Mouse (Mus musculus): Measurements from ENCODE around the gene Rpia. TPM values are rescaled to one million over a fixed set of nuclear protein-coding genes. Genes with fewer than 3 reads are reported as not detected.

The Rpia gene
- polyA plus RNA-seq (2015; fragmentation: Nextera tagmentation; extraction: Ambion mirVana) = 2.4 and 2.6 TPM in 2 replicates

- peak within 1 kb of the TSS; percentile 54 for H3K4me3 ChIP-seq (ENCODE audit: low read depth, low read length)
- H3K9ac ChIP-seq (ENCODE audit: low read length) = peak within 1 kb of the TSS; percentile 62
- DNase-seq (ENCODE audit: low spot score) = peak; percentile 99
- no peaks in the 10 kb centered on the region for H3K9me3 ChIP-seq (ENCODE audit: control insufficient read depth, low read length)
- no peaks in the 10 kb centered on the region for H3K36me3 ChIP-seq (ENCODE audit: control insufficient read depth, insufficient read depth, low read length)
- H3K27me3 ChIP-seq (ENCODE audit: control insufficient read depth, insufficient read depth, low read length) = no peaks in the 10 kb centered on the region
- peak; percentile 58; the same call in 1 of the 2 replicates for TF ChIP-seq CTCF (IDR thresholded peaks at IDR 0.05; ENCODE audit: low read depth)
- TF ChIP-seq EP300 (optimal IDR thresholded peaks at IDR 0.05) = no peak
- H3K27ac ChIP-seq (replicated peaks) = peak within 1 kb of the TSS; percentile 81
- peak within 1 kb of the TSS; percentile 79 for H3K4me2 ChIP-seq (replicated peaks; ENCODE audit: low read depth)
- WGBS = under 1% methylated on average over 62 of the region's 62 CpGs
- H3K4me1 ChIP-seq (replicated peaks; ENCODE audit: control insufficient read depth, insufficient read depth) = no peaks in the 10 kb centered on the region; the same call in 1 of the 2 replicates
- peak; percentile 97 for ATAC-seq (ENCODE audit: low FRiP score, low TSS enrichment)
Observed at GRCm38 (mm10) chr6:70791824-70792535, at the start of gene Rpia. TSS of gene Rpia (minus strand) at chr6:70792232.

GRCm38 (mm10) chr6:70840281-70840680 is 48.2 kb upstream of the Rpia start:
- DNase-seq (ENCODE audit: low spot score) (no peak), ATAC-seq (ENCODE audit: low FRiP score, low TSS enrichment) (no peak)
- Histone ChIP-seq H3K9ac (ENCODE audit: low read length) (no peak overlapping the region), H3K36me3 (ENCODE audit: control insufficient read depth, insufficient read depth, low read length) (no peaks in the 10 kb centered on the region), H3K4me2 (replicated peaks; ENCODE audit: low read depth) (no peak overlapping the region), H3K9me3 (ENCODE audit: control insufficient read depth, low read length) (no peaks in the 10 kb centered on the region), H3K27ac (replicated peaks) (no peak overlapping the region), H3K4me3 (ENCODE audit: low read depth, low read length) (no peak overlapping the region), H3K4me1 (replicated peaks; ENCODE audit: control insufficient read depth, insufficient read depth) (no peaks in the 10 kb centered on the region), H3K27me3 (ENCODE audit: control insufficient read depth, insufficient read depth, low read length) (no peaks in the 10 kb centered on the region)
- no peak for TF ChIP-seq CTCF (IDR thresholded peaks at IDR 0.05; ENCODE audit: low read depth)
- no peak for TF ChIP-seq EP300 (optimal IDR thresholded peaks at IDR 0.05)
- 43% methylated on average over 5 of the region's 5 CpGs for WGBS

GRCm38 (mm10) chr6:70838532-70838931 is 46.5 kb upstream of the Rpia start:
- Histone ChIP-seq H3K4me2 (replicated peaks; ENCODE audit: low read depth) (no peak overlapping the region), H3K36me3 (ENCODE audit: control insufficient read depth, insufficient read depth, low read length) (no peaks in the 10 kb centered on the region), H3K4me3 (ENCODE audit: low read depth, low read length) (no peak overlapping the region), H3K9me3 (ENCODE audit: control insufficient read depth, low read length) (no peaks in the 10 kb centered on the region), H3K27me3 (ENCODE audit: control insufficient read depth, insufficient read depth, low read length) (no peaks in the 10 kb centered on the region), H3K27ac (replicated peaks) (no peak overlapping the region), H3K4me1 (replicated peaks; ENCODE audit: control insufficient read depth, insufficient read depth) (no peaks in the 10 kb centered on the region), H3K9ac (ENCODE audit: low read length) (no peak overlapping the region)
- ATAC-seq (ENCODE audit: low FRiP score, low TSS enrichment) (no peak), DNase-seq (ENCODE audit: low spot score) (peak; percentile 47)
- TF ChIP-seq CTCF (IDR thresholded peaks at IDR 0.05; ENCODE audit: low read depth) (no peak), EP300 (optimal IDR thresholded peaks at IDR 0.05) (no peak)
- WGBS = 37% methylated on average over 3 of the region's 3 CpGs

- H3K36me3 ChIP-seq (ENCODE audit: control insufficient read depth, insufficient read depth, low read length) = no peaks in the 10 kb centered on the region
- no peaks in the 10 kb centered on the region for H3K4me1 ChIP-seq (replicated peaks; ENCODE audit: control insufficient read depth, insufficient read depth)
- TF ChIP-seq EP300 (optimal IDR thresholded peaks at IDR 0.05) (no peak), CTCF (IDR thresholded peaks at IDR 0.05; ENCODE audit: low read depth) (no peak)
- ATAC-seq (ENCODE audit: low FRiP score, low TSS enrichment) = no peak
- no peak for DNase-seq (ENCODE audit: low spot score)
- no peaks in the 10 kb centered on the region for H3K27me3 ChIP-seq (ENCODE audit: control insufficient read depth, insufficient read depth, low read length)
- no peak overlapping the region for H3K9ac ChIP-seq (ENCODE audit: low read length)
- no peak overlapping the region for H3K27ac ChIP-seq (replicated peaks)
- H3K4me2 ChIP-seq (replicated peaks; ENCODE audit: low read depth) = no peak overlapping the region
- no peaks in the 10 kb centered on the region for H3K9me3 ChIP-seq (ENCODE audit: control insufficient read depth, low read length)
- 77% methylated on average over 2 of the region's 2 CpGs for WGBS
- no peak overlapping the region for H3K4me3 ChIP-seq (ENCODE audit: low read depth, low read length)
Observed at GRCm38 (mm10) chr6:70837297-70837696, 45.3 kb upstream of the Rpia start.

- WGBS = 63% methylated on average over 10 of the region's 10 CpGs
- H3K4me1 ChIP-seq (replicated peaks; ENCODE audit: control insufficient read depth, insufficient read depth) = no peaks in the 10 kb centered on the region
Observed at GRCm38 (mm10) chr6:70831179-70831839, 39.3 kb upstream of the Rpia start.

GRCm38 (mm10) chr6:70830552-70830951 is 38.5 kb upstream of the Rpia start:
- no peak overlapping the region for H3K27ac ChIP-seq (replicated peaks)
- H3K27me3 ChIP-seq (ENCODE audit: control insufficient read depth, insufficient read depth, low read length) = no peaks in the 10 kb centered on the region
- no peak overlapping the region for H3K4me2 ChIP-seq (replicated peaks; ENCODE audit: low read depth)
- WGBS = 60% methylated on average over 3 of the region's 3 CpGs
- DNase-seq (ENCODE audit: low spot score) (no peak), ATAC-seq (ENCODE audit: low FRiP score, low TSS enrichment) (no peak)
- H3K4me1 ChIP-seq (replicated peaks; ENCODE audit: control insufficient read depth, insufficient read depth) = no peaks in the 10 kb centered on the region
- no peak overlapping the region for H3K9ac ChIP-seq (ENCODE audit: low read length)
- no peaks in the 10 kb centered on the region for H3K36me3 ChIP-seq (ENCODE audit: control insufficient read depth, insufficient read depth, low read length)
- TF ChIP-seq EP300 (optimal IDR thresholded peaks at IDR 0.05) = no peak
- no peak for TF ChIP-seq CTCF (IDR thresholded peaks at IDR 0.05; ENCODE audit: low read depth)
- H3K4me3 ChIP-seq (ENCODE audit: low read depth, low read length) = no peak overlapping the region
- no peaks in the 10 kb centered on the region for H3K9me3 ChIP-seq (ENCODE audit: control insufficient read depth, low read length)

More at GRCm38 (mm10) chr6:70831179-70831839, 39.3 kb upstream of the Rpia start:
- H3K9ac ChIP-seq (ENCODE audit: low read length) = no peak overlapping the region
- H3K4me3 ChIP-seq (ENCODE audit: low read depth, low read length) = no peak overlapping the region
- H3K9me3 ChIP-seq (ENCODE audit: control insufficient read depth, low read length) = no peaks in the 10 kb centered on the region
- no peaks in the 10 kb centered on the region for H3K27me3 ChIP-seq (ENCODE audit: control insufficient read depth, insufficient read depth, low read length)
- no peak for TF ChIP-seq EP300 (optimal IDR thresholded peaks at IDR 0.05)
- TF ChIP-seq CTCF (IDR thresholded peaks at IDR 0.05; ENCODE audit: low read depth) = no peak
- DNase-seq (ENCODE audit: low spot score) (no peak), ATAC-seq (ENCODE audit: low FRiP score, low TSS enrichment) (no peak)
- H3K4me2 ChIP-seq (replicated peaks; ENCODE audit: low read depth) = no peak overlapping the region
- no peaks in the 10 kb centered on the region for H3K36me3 ChIP-seq (ENCODE audit: control insufficient read depth, insufficient read depth, low read length)
- no peak overlapping the region for H3K27ac ChIP-seq (replicated peaks)

Measured in stomach, postnatal 0 days (tissue).